Mouse (Mus musculus) T-helper 17 cell (primary cell): ENCODE results near the gene Chrdl2.

Source experiments
- in situ Hi-C, 2 experiments: fragments of 300-600 bp; cut with MboI, MseI; formaldehyde crosslinking; loops; 1 replicate in 1 of 2; 2 replicates in 1 of 2; pipeline ENCODE4 v1.15.1; 2025; ENCODE audit warnings: high pct_unique_total_duplicates in 2 of 2

Gene Chrdl2

DNA sequence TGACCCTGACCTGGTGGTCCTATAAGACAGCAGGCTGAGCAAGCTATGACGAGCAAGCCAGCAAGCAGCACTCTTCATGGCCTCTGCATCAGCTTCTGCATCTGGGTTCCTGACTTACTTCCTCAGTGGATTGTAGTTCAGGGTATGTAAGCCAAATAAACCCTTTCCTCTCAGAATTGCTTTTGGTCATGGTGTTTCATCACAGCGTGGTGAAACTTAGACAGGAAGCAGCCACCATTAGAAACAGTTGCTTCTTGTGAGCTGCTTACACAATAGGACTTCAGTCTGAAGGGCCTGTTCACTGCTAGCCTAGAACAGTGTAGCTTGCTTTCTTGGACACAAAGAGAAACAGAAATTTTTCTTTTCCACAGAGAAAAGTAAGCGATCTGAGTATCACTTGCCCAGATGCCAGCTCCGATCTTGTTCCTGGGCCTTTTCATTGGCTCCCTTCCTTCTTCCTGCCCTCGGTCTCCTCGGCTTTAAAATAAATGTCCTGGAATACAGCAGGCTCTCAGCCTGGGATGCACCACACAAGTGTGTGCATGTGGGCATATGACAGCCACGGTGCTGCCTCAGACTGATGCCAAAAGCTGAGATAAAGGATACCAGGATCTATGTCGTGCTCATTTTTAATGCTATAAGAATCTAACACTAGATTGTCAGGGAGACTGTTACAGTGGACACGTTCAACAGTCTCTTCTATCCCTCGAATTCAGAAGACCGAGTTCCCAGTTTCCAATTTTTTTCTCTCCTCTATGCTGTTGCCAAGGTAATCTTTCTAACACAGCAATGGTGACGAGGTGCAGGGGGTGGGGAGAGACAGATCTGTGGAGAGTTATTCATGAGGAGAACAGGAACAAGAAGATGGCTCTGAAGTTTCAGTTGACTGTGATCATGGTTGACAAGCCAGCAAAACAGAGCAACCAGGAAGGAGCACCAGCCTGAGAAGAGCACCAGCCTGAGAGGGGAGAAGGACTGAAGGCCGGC, 23.4 kb upstream of the Chrdl2 start:
- in situ Hi-C loops = no loop called here

DNA sequence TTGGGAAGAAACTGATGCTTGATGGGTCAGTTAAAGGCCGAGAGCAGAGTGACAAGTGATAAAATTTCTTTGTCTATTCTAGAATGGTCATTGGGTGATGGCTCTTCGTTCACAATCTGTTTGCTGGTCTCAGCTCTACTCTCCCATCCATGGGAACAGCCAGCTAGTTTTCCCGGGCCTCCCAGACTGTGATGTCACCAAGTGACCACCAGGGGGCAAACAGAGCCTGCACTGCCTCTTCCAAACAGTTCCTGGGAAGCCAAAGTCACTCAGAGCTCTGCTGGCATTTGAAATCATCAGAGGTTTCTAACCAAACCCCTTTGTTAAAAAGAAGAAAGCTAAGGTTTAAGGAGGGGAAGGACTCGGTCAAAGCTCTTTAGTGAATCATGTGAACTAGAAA, 17.2 kb upstream of the Chrdl2 start:
- in situ Hi-C loops = no loop called here

DNA sequence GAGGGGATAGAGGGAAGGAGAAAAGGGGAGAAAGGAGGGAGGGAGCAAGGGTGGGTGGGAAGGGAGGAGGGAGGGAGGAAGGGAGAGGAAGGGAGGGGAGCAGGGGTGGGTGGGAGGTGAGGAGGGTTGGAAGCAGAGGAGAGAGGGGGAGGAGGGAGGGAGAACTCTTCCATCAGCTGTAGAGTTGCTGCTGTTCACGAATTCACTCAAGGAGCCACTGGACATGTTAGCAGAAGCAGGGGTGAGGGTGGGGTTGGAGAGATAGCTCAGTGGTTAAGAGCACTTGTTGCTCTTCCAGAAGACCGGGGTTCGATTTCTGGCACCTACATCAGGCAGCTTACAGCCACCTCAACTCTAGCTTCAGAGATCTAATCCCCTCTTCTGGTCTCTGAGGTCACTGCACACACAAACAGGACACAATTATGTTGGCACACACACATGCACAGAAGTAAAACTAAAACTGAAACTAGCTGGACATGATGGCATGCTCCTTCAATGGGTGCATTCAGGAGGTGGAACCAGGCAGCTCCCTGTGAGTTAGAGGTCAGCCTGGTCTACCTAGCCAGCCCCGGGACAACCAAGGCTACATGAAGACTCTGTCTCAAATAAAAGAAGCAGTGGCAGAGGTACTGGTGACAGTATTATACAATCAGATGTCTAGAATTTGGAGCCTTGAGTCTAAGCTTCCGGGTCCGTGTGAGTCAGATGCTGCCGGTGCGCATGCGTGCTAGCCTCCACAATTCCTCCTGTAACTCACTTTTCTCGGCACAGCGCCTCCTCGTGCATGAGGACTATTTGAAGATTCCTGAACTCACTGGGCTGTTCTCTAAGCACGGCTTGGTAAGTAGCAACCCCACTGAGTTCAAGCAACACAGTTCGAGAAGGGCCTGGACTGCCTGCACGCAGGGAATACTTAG, 15.9 kb upstream of the Chrdl2 start:
- in situ Hi-C loops = no loop called here

GRCm38 (mm10) chr7:99990990-99991707, 14.8 kb upstream of the Chrdl2 start:
- in situ Hi-C loops = no loop called here

GRCm38 (mm10) chr7:99993159-99993558, 12.8 kb upstream of the Chrdl2 start:
- in situ Hi-C loops = no loop called here

DNA sequence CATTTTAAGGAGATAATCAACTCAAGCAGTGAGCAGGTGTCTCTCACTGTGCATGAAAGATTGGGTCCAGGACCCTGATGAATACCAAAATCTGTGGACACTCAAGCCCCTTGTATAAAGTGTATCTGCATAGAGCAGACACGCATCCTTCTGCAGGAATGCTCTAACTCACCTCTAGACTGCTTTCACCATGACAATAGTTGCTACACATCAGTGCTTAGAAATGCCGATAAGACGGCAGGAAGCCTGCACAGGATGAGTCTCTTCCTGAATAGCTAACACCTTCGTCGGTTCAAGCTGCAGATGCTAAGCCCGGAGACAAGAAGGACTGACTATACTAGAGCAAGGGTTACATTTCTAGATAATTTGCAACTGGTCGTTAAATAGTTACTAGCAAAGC, 10.8 kb upstream of the Chrdl2 start:
- in situ Hi-C loops = no loop called here

- in situ Hi-C loops = no loop called here
Observed at GRCm38 (mm10) chr7:99998668-99999067, 7.3 kb upstream of the Chrdl2 start.

- in situ Hi-C loops = no loop called here
Observed at GRCm38 (mm10) chr7:100003781-100004180, 2.2 kb upstream of the Chrdl2 start.

- in situ Hi-C loops = no loop called here
Observed at GRCm38 (mm10) chr7:100006411-100006810, 439 bp downstream of the Chrdl2 start.

DNA sequence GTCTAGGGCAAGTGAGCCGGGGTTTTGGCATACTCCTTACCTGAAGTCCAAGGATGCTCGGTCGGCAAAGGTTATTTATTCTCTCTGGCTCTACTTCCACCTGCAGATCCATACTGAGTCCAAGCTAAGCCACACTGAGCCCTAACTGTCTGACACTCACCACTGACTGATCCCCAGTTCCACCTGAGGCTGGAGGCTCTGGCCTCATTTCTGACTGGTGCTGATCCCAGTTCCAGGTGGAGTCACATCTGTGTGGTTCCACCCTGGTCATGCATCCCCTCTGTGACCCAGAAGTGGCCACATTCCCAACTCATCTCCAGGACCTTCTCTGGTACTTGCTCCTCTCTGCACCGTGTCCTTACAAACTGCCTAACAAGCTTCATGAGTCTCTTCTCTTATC, 2.8 kb downstream of the Chrdl2 start:
- in situ Hi-C loops = no loop called here

GRCm38 (mm10) chr7:100009640-100010039, 3.7 kb downstream of the Chrdl2 start:
- in situ Hi-C loops = no loop called here

- in situ Hi-C loops = no loop called here
Observed at GRCm38 (mm10) chr7:100010711-100011110, 4.7 kb downstream of the Chrdl2 start.

DNA sequence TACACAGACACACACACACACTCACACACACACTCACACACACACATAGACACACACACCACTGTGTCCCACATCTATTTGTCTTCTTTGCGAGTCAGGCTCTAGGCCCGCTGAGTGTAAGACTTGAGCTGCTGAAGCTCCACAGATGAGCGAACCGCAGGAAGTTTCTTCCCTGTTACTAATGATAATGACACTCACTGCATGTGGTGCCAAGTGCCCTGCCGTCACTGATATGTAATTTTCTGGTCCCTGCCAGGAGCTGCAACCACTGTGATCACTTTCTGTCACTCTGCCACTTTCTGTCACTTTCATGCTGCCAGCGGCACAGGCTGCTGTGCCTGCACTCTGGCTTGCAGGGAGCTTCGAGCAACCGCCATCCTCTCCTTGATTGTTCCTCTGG, 6.1 kb downstream of the Chrdl2 start:
- in situ Hi-C loops = no loop called here

- in situ Hi-C loops = no loop called here
Observed at GRCm38 (mm10) chr7:100012515-100012914, 6.5 kb downstream of the Chrdl2 start.

GRCm38 (mm10) chr7:100014123-100014600, 8.2 kb downstream of the Chrdl2 start:
- in situ Hi-C loops = no loop called here

DNA sequence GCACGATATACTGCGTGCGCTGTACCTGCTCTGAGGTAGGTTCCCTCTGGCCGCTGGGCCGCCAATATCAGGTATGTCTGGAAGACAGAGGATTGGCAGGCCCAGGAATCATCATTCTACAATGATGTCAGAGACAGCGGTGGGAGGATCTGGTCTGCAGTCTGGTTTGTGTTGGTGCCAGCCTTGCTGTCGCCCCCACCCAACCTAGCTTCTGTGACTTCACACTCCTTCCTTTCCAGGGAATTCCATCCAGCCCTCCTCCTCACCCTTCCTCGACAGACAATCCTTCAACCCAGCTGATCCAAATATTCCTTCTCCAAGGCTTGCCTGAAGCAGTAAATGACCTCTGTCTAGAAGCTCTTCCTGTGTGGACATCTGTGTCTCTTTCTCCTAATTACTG, 11.1 kb downstream of the Chrdl2 start:
- in situ Hi-C loops = no loop called here

DNA sequence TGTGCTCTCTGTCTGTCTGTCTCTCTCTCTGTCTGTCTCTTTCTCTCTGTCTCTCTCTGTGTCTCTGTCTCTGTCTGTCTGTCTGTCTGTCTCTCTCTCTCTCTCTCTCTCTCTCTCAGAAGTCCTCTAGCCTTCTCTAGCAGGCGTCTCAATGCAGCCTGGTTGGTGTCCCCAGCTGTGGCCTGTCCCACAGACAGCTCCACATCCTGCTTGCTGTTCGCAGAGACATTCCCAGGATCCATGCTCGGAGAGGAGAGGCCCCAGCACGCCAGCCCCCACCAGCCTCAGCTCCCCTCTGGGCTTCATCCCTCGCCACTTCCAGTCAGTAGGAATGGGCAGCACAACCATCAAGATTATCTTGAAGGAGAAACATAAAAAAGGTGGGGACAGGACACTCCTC, 21.4 kb downstream of the Chrdl2 start:
- in situ Hi-C loops = no loop called here

DNA sequence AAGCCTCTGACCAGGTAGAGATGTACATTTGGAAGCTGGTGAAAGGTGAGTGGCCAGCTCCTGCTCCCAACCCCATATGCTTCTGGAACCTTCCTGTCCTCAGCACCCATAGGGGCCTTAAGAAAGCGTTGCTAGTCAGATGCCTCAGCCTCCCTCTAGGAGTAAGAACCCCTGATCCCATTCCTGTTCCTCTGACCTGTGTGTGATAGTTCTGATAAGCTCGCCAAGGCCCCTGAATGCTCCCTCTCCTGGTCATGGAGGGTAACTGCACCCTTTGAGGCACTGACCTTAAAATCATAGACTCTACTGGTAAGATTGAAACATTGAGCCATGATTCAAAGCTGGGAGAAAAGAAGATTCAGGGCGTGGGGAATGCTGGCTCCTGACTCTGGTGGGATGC, 23.3 kb downstream of the Chrdl2 start:
- in situ Hi-C loops = no loop called here

- in situ Hi-C loops = loop anchor here in 1 of 2 experiments (10.0 kb wide), 1 partner anchor 1784 kb away; the partner anchor contains the start of gene Phox2a
Observed at GRCm38 (mm10) chr7:100030996-100031749, 25.2 kb downstream of the Chrdl2 start.

DNA sequence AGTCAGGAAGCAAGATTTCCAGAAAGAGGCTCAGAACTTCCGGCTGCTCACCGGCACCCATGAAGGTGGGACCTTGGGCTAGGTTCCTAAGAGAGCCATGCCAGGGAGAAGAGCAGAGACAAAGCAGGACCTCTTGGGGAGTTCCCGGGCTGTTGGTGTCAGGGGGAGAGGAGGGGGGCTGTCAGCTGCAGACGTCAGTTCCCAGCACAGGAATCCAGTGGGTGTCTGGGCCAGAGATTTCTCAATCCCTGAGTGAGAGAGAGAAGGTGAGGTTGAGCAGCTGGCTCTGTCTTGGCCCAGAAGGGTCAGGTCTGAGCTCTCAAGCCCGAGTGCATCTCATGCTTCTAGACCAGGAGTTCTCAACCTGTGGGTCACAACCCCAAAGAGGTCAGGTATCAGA, 27.7 kb downstream of the Chrdl2 start:
- in situ Hi-C loops = loop anchor here in 1 of 2 experiments (10.0 kb wide), 1 partner anchor 1781 kb away; the partner anchor contains the start of gene Phox2a
